Mouse (Mus musculus): ENCODE measurements around the gene Nrn1l.

The Nrn1l gene

GRCm38 (mm10) chr8:105893339-105893738 is at the start of gene Nrn1l:
TSS of gene Nrn1l (plus strand) at chr8:105893567.
- in situ Hi-C loops (cut with MboI, MseI) = no loop called here

DNA sequence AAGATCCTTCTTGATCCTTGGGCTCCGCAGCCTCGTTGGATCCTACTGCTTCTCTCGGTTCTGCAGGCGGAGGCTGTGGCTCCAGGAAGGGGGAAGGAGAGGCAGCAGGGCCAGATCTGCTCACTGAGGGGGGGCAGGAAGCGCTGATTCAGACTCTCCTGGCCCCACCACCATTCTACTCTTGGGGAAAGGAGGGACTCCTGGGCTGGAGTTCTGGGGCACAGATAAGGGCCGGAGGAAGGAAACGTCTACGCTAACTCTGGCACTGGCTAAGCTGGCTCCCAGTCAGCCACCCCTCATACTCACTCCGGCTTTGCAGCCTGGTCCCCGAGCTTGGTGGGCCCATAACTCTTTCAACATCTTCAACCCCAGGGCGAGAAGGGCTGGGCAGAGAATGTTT is 46.7 kb upstream of the Nrn1l start:
- in situ Hi-C loops (cut with MboI, MseI) = no loop called here

DNA sequence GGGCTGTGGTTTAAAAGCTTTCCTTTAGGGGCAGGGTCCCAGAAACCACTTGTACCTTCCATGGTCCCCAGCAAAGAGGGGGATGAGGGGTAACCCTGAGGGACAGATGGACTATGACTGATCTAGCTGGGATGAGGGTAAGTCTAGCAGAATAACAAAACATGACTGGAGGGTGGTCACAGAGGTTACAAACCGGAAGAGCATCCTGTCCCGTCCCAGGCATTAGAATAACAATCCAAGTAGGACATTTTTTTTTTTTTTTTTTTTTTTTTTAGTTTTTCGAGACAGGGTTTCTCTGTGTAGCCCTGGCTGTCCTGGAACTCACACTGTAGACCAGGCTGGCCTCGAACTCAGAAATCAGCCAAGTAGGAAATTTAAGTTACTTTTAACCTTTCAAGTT is 43.4 kb upstream of the Nrn1l start:
- in situ Hi-C loops (cut with MboI, MseI) = no loop called here

DNA sequence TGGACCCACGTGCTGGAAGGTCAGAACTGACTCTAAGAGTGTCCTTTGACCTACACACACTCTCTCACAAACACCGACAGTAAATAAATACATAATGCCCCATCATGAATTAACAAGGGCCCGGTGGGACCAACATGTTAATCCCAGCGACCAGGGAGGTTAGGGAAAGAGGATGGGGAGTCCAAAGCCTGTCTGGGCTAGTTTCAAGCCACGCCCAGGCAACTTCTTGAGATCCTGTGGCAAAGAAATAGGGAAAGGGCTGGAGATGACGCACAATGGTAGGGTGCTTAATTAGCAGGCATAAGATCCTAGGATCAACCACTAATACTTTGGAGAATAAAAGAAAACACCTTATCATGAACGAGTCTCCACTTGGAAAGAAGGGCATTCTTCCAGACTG is 42.8 kb upstream of the Nrn1l start:
- in situ Hi-C loops (cut with MboI, MseI) = no loop called here

- in situ Hi-C loops (cut with MboI, MseI) = no loop called here
Observed at GRCm38 (mm10) chr8:105851651-105852143, 41.7 kb upstream of the Nrn1l start.

GRCm38 (mm10) chr8:105852146-105852729 is 41.1 kb upstream of the Nrn1l start:
- in situ Hi-C loops (cut with MboI, MseI) = no loop called here

DNA sequence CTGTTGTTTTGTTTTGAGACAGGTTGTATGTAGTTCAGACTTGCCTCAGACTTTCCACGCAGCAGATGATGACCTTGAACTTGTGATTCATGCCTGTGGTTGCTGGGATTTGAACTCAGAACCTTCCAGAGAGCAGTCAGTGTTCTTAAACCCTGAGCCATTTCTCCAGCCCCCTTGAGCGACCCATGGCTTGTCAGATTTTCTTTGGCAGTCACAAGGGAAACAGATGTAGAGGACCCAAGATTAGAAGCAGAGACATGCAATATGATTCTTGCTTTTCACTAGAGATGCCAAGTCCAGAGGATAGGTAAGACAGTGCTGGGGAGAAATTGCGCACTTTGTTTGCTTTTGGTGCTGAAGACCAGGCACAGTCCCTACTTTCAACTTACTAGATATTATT is 40.2 kb upstream of the Nrn1l start, which contains the start of gene Cenpt:
TSS of gene Cenpt (minus strand) at position 101 of the 400 bp plus-strand sequence.
- in situ Hi-C loops (cut with MboI, MseI) = no loop called here

GRCm38 (mm10) chr8:105854303-105854702 is 39.1 kb upstream of the Nrn1l start:
- in situ Hi-C loops (cut with MboI, MseI) = no loop called here

- in situ Hi-C loops (cut with MboI, MseI) = no loop called here
Observed at GRCm38 (mm10) chr8:105854715-105855216, 38.6 kb upstream of the Nrn1l start, which contains the start of gene Thap11. TSS of gene Thap11 (plus strand) at chr8:105855132.

DNA sequence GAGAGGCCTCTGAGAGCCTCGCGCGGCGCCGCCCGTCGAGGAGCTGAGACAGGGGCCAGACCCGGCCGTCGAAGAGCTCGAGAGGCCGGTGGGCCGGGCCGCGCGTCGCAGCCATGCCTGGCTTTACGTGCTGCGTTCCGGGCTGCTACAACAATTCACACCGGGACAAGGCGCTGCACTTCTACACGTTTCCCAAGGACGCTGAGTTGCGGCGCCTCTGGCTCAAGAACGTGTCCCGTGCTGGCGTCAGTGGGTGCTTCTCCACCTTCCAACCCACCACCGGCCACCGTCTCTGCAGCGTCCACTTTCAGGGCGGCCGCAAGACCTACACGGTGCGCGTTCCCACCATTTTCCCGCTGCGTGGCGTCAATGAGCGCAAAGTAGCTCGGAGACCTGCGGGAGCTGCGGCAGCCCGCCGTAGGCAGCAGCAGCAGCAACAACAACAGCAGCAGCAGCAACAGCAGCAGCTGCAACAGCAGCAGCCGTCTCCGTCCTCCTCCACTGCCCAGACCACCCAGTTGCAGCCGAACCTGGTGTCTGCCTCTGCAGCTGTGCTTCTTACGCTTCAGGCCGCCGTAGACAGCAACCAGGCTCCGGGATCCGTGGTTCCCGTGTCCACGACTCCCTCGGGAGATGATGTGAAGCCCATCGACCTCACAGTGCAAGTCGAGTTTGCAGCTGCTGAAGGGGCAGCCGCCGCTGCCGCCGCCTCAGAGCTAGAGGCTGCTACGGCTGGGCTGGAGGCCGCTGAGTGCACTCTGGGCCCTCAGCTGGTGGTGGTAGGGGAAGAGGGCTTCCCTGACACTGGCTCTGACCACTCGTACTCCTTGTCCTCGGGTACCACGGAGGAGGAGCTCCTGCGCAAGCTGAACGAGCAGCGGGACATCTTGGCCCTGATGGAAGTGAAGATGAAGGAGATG is 37.9 kb upstream of the Nrn1l start:
- in situ Hi-C loops (cut with MboI, MseI) = no loop called here

- in situ Hi-C loops (cut with MboI, MseI) = no loop called here
Observed at GRCm38 (mm10) chr8:105856168-105856835, 37.1 kb upstream of the Nrn1l start.

GRCm38 (mm10) chr8:105858495-105858894 is 34.9 kb upstream of the Nrn1l start:
- in situ Hi-C loops (cut with MboI, MseI) = no loop called here

GRCm38 (mm10) chr8:105859314-105859713 is 34.1 kb upstream of the Nrn1l start:
- in situ Hi-C loops (cut with MboI, MseI) = no loop called here

DNA sequence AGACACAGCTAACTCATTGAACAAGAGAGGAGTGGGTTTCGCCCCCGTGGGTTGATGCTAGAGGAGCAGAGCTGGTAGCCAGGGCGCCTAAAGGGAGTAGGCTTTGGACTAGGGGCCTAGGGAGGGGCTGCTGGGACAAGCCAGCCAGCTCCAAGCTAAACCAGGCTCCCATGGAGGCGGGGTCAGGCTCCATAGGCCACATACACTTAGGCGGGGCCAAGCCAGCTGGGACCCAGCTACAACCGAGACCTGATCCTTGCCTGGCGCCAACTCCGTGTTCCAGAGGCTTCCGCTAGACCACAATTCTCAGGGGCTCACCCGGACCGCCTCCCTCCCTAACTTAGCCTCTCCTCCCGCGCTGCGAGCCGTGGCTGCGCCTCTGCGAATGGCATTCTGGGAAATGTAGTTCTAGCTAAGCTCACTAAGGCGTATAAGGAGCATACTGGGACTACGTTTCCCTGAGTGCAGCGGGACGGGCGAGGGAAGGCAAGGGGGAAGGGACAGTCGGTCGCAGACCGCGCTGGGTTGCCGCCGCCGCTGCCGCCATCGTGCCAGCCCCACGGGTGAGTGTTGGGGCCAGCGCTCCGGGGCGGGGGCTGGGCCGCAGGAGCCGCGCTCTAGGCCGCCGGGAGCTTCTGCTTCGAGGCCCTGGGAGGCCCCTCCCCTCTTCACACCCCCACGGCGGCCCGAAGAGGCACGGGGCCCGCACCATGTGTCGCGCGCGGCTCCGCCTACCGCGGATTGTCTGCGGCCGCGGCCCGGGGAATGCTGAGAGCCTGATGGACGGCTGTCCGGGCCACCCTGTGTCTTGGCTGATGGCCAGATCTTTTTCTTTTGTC is 33.0 kb upstream of the Nrn1l start, which contains the start of gene Nutf2:
TSS of gene Nutf2 (plus strand) at position 438 of the 839 bp plus-strand sequence.
- in situ Hi-C loops (cut with MboI, MseI) = loop anchor here (5.0 kb wide), 1 partner anchor 33 kb away; the partner anchor contains the start of genes Ranbp10 and Tsnaxip1

DNA sequence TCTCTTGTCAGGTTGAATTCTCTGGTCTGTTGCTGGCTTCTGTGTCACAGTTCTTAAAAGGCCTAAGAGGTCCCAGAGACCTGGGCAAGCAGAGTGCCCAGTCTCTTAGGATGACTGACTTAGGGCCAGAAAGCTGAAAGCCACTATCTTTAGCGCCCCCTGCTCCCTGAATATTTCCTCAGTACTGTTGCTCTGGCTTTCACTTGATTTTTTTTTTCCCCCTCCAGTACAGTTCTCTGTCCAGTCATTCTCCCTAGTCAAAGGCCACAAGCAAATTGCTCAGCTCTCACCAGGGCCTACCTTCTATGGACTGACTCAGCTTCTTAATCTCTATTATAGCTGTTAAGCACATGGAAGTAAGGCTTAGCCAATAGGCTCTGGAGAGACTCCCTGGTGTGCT is 31.4 kb upstream of the Nrn1l start:
- in situ Hi-C loops (cut with MboI, MseI) = loop anchor here (5.0 kb wide), 1 partner anchor 35 kb away; the partner anchor contains the start of genes Ranbp10 and Tsnaxip1

- in situ Hi-C loops (cut with MboI, MseI) = no loop called here
Observed at GRCm38 (mm10) chr8:105866364-105867029, 26.9 kb upstream of the Nrn1l start.

- in situ Hi-C loops (cut with MboI, MseI) = no loop called here
Observed at GRCm38 (mm10) chr8:105874301-105874700, 19.1 kb upstream of the Nrn1l start.

DNA sequence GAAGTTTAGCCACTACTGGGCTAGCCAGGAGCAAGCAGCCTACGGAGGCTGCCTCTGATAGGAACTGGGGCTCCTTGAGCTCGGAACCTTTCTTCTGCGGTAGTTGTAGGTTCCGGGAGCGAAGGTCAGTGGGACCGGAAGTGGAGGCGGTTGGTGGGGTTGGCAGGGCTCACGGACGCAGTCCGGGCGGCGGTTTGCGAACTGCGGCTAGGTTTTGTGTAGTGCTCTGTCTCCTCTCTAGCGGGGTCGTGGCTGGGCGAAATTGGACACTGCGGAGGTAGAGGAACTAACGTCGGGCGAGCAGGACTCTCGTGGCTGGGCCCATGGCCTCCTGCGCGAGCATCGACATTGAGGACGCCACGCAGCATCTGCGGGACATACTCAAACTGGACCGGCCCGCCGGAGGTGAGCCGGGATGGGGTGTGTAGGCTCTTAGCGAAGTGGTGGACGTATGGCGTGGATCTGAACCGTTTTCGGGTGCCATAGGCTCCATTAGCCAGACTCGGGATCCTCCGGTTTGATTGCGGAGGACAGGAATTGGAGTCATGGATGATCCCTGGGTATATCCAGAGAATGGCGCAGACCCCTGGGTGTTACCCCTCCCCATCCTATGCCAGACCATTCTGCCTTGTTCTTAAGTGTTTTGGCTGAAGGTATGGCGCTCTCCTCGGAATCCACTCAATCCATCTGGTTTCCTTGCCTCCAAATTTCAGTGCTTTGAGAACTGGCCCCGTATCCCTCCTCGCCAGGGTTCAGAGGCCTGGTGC is 12.4 kb upstream of the Nrn1l start, which contains the start of gene Edc4:
TSS of gene Edc4 (plus strand) at position 128 of the 767 bp plus-strand sequence.
- in situ Hi-C loops (cut with MboI, MseI) = loop anchor here (10.0 kb wide), 1 partner anchor 54 kb away; the partner anchor contains the start of genes Ctrl and Psmb10
